ENCODE assay signal across 26 mouse cellular contexts in genomic region chr4:136598268-136598876, GRCm38 (mm10). TPM values are rescaled to one million over a fixed set of nuclear protein-coding genes. Genes with fewer than 3 reads are reported as not detected.
DNase-seq lines count a peak whose midpoint lies in the region; ATAC-seq and TF ChIP-seq lines count a peak whose summit lies in the region.
"Had no signal": no experiment of that assay in that cellular context is flagged by ENCODE, and none has a peak within 500 bp of the region (broad histone marks: within the 10 kb centered on the region; RNA-seq: fewer than 3 reads in every experiment).

No protein-coding gene starts in this region.

- no peak for ATAC-seq in CD4-positive, CD25-positive, alpha-beta regulatory T cell, adult 4 months
- ATAC-seq in neural tube, embryonic 12.5 days (ENCODE audit: low FRiP score, low read depth): no peak
- ATAC-seq in neural tube, embryonic 15.5 days (ENCODE audit: low FRiP score): no peak
- ATAC-seq in Patski: no peak
- ATAC-seq: inflammation-experienced regulatory T-cells, adult 6 months; lung, postnatal 0 days had no signal

- peaks cover 23% of the 10 kb centered on the region for H3K4me1 ChIP-seq in neural tube, embryonic 12.5 days
- H3K4me1 ChIP-seq in neural tube, embryonic 15.5 days: peaks cover 43% of the 10 kb centered on the region

- H3K4me3 ChIP-seq in neural tube, embryonic 12.5 days: no peak overlapping the region
- H3K4me3 ChIP-seq in neural tube, embryonic 15.5 days (replicated peaks): no peak overlapping the region
- H3K4me3 ChIP-seq: forebrain, embryonic 12.5 days; heart, embryonic 10.5 days had no signal

- CTCF ChIA-PET in Patski (lab: Charles Lee): no interaction called here

- no peak for TF ChIP-seq CTCF in Patski (IDR thresholded peaks at IDR 0.05)

- POLR2A ChIA-PET in Patski (lab: Charles Lee): interaction anchor here (0.6 to 0.7 kb wide), 3 partner anchors 141 to 216 kb away, joined by 3 to 4 read pairs (median 3); no protein-coding TSS in a partner anchor

- 90% methylated on average over 7 of the region's 7 CpGs for WGBS in neural tube, embryonic 12.5 days
- 92% methylated on average over 7 of the region's 7 CpGs for WGBS in neural tube, embryonic 15.5 days

- no peaks in the 10 kb centered on the region for H3K27me3 ChIP-seq in neural tube, embryonic 12.5 days (replicated peaks)
- H3K27me3 ChIP-seq in neural tube, embryonic 15.5 days (replicated peaks): no peaks in the 10 kb centered on the region
- H3K27me3 ChIP-seq in Patski: no peaks in the 10 kb centered on the region
- H3K27me3 ChIP-seq: forebrain, embryonic 12.5 days had no signal

- H3K9ac ChIP-seq in neural tube, embryonic 12.5 days: no peak overlapping the region
- no peak overlapping the region for H3K9ac ChIP-seq in neural tube, embryonic 15.5 days (replicated peaks)
- H3K9ac ChIP-seq: forebrain, embryonic 12.5 days had no signal

- no peaks in the 10 kb centered on the region for H3K9me3 ChIP-seq in neural tube, embryonic 12.5 days
- no peaks in the 10 kb centered on the region for H3K9me3 ChIP-seq in neural tube, embryonic 15.5 days (replicated peaks)
- H3K9me3 ChIP-seq: forebrain, embryonic 12.5 days; G1E; heart, embryonic 10.5 days had no signal

- DNase-seq in CD4-positive, CD25-positive, alpha-beta regulatory T cell, adult 2 months (ENCODE audit: low read depth, low spot score): peak; percentile 10
- DNase-seq in Patski (ENCODE audit: low read depth, low spot score): peak; percentile 42
- peak; percentile 15 for DNase-seq in naive thymus-derived CD4-positive, alpha-beta T cell, adult 2 months (ENCODE audit: low read depth)
- no peak for DNase-seq in frontal cortex, postnatal 25 days (ENCODE audit: low spot score in 2 of 2)
- DNase-seq in c-Kit-positive CD71-positive TER-119-positive erythroid progenitor cells, embryonic 14.5 days (ENCODE audit: low spot score): no peak
- DNase-seq: cerebellum, adult 2 months; gastrocnemius, postnatal 25 days; kidney, adult 2 months; kidney, postnatal 10 days; liver; midbrain, embryonic 14.5 days; right cerebral cortex, adult 18-20 months; thymus, postnatal 4 days had no signal

- H3K4me2 ChIP-seq in neural tube, embryonic 12.5 days (replicated peaks): 0 out of 2 replicates have a peak overlapping the region, but pooled peaks have one; percentile 12
- no peak overlapping the region for H3K4me2 ChIP-seq in neural tube, embryonic 15.5 days
- H3K4me2 ChIP-seq: forebrain, embryonic 12.5 days had no signal

- in situ Hi-C loops in Patski (cut with MboI; ENCODE audit: low pct_unique_long_range_greater_than_20kb): no loop called here

- H3K36me3 ChIP-seq in neural tube, embryonic 12.5 days: no peaks in the 10 kb centered on the region
- H3K36me3 ChIP-seq in neural tube, embryonic 15.5 days: no peaks in the 10 kb centered on the region

- H3K27ac ChIP-seq in neural tube, embryonic 12.5 days: no peak overlapping the region
- H3K27ac ChIP-seq in neural tube, embryonic 15.5 days (replicated peaks): no peak overlapping the region
- H3K27ac ChIP-seq: forebrain, embryonic 12.5 days; heart, embryonic 10.5 days had no signal

RNA-seq across cellular contexts. Expression of gene Kdm1a, which starts 4.2 kb away (rescaled TPM):
- 10 to 100 TPM; 21.0 to 25.9 TPM for polyA plus RNA-seq in CD4-positive, CD25-positive, alpha-beta regulatory T cell, adult 4 months (2017; shearing (Covaris generic))
- polyA plus RNA-seq in neural tube, embryonic 12.5 days (2016; fragmentation: Nextera tagmentation; extraction: Ambion mirVana): 115 and 137 TPM in 2 replicates
- polyA plus RNA-seq in neural tube, embryonic 15.5 days (2015; fragmentation: Nextera tagmentation; extraction: Ambion mirVana): 46.6 and 49.8 TPM in 2 replicates
- 66.9 TPM for polyA plus RNA-seq in Patski (2021)

RNA-seq across cellular contexts. Expression of gene Tex46, which starts 11.9 kb away (rescaled TPM):
- polyA plus RNA-seq in CD4-positive, CD25-positive, alpha-beta regulatory T cell, adult 4 months (2017; shearing (Covaris generic)): not detected
- polyA plus RNA-seq in neural tube, embryonic 12.5 days (2016; fragmentation: Nextera tagmentation; extraction: Ambion mirVana): not detected in 2 replicates
- not detected in 2 replicates for polyA plus RNA-seq in neural tube, embryonic 15.5 days (2015; fragmentation: Nextera tagmentation; extraction: Ambion mirVana)
- polyA plus RNA-seq in Patski (2021): not detected
- polyA plus RNA-seq: cerebellum, adult 2 months; forebrain, embryonic 12.5 days; frontal cortex, adult 2 months; G1E; heart, embryonic 10.5 days; heart, postnatal 0 days; hindbrain, embryonic 11.5 days; inflammation-experienced regulatory T-cells, adult 6 months; kidney, adult 2 months; liver, embryonic 16.5 days; lung, postnatal 0 days; midbrain, embryonic 14.5 days; small intestine, adult 2 months had no signal

RNA-seq across cellular contexts. Expression of gene Lactbl1, which starts 24.0 kb away (rescaled TPM):
- under 1 TPM in 1 of 2 experiments, not detected in 1; 0.17 TPM for polyA plus RNA-seq in CD4-positive, CD25-positive, alpha-beta regulatory T cell, adult 4 months (2017; shearing (Covaris generic))
- not detected in 2 replicates for polyA plus RNA-seq in neural tube, embryonic 12.5 days (2016; fragmentation: Nextera tagmentation; extraction: Ambion mirVana)
- 0.05 and 0.10 TPM in 2 replicates for polyA plus RNA-seq in neural tube, embryonic 15.5 days (2015; fragmentation: Nextera tagmentation; extraction: Ambion mirVana)
- not detected for polyA plus RNA-seq in Patski (2021)
- polyA plus RNA-seq: heart, embryonic 10.5 days; heart, postnatal 0 days; hindbrain, embryonic 11.5 days; kidney, adult 2 months; liver, embryonic 16.5 days; lung, postnatal 0 days; midbrain, embryonic 14.5 days; small intestine, adult 2 months had no signal

Comparison
In these comparisons a context has a peak if more than half of its experiments do, and no peak if none do; other contexts are left out.
1. DNase-seq: peak in CD4-positive, CD25-positive, alpha-beta regulatory T cell, adult 2 months (single experiment), Patski (single experiment) and naive thymus-derived CD4-positive, alpha-beta T cell, adult 2 months (single experiment); none in frontal cortex, postnatal 25 days (0 of 2) and c-Kit-positive CD71-positive TER-119-positive erythroid progenitor cells, embryonic 14.5 days (single experiment).